8 mouse cellular contexts compared by ENCODE assay signal in genomic region chr16:85901581-85901910, GRCm38 (mm10). TPM values are rescaled to one million over a fixed set of nuclear protein-coding genes. Genes with fewer than 3 reads are reported as not detected.
A peak's percentile ranks its signal among the peaks of the same experiment; 100 is the strongest.
DNase-seq lines count a peak whose midpoint lies in the region; ATAC-seq and TF ChIP-seq lines count a peak whose summit lies in the region.

Adamts5 (minus strand) TSS chr16:85901828.

- no peak for TF ChIP-seq CTCF in Patski (IDR thresholded peaks at IDR 0.05)

- DNase-seq in cerebellum, postnatal 10 days = peak; percentile 29 to 49
- no peak for DNase-seq in cerebellum, adult 11-12 months
- no peak for DNase-seq in Patski (ENCODE audit: low read depth, low spot score)
- no peak for DNase-seq in spleen, postnatal 36 days (ENCODE audit: low spot score in 2 of 2)
- DNase-seq in left cerebral cortex, adult 9 months (ENCODE audit: low spot score in 2 of 2) = no peak

- WGBS in forebrain, embryonic 16.5 days = 4% methylated on average over 13 of the region's 13 CpGs
- 3% methylated on average over 13 of the region's 13 CpGs for WGBS in hindbrain, embryonic 16.5 days

- no peaks in the 10 kb centered on the region for H3K9me3 ChIP-seq in forebrain, embryonic 16.5 days (ENCODE audit: control insufficient read depth, low read length)
- H3K9me3 ChIP-seq in hindbrain, embryonic 16.5 days (ENCODE audit: control insufficient read depth, low read length) = no peaks in the 10 kb centered on the region

- CTCF ChIA-PET in Patski (lab: Charles Lee) = no interaction called here

- H3K9ac ChIP-seq in forebrain, embryonic 16.5 days (replicated peaks; ENCODE audit: low read depth, low read length) = peak within 1 kb of the TSS; percentile 67
- H3K9ac ChIP-seq in hindbrain, embryonic 16.5 days (ENCODE audit: low read depth, low read length) = peak within 1 kb of the TSS; percentile 75

- POLR2A ChIA-PET in Patski (lab: Charles Lee) = interaction anchor here (0.6 kb wide), 1 partner anchor 25 kb away, joined by 4 read pairs; no protein-coding TSS in a partner anchor

- H3K4me3 ChIP-seq in forebrain, embryonic 16.5 days (replicated peaks; ENCODE audit: low read length) = peak within 1 kb of the TSS; percentile 51
- H3K4me3 ChIP-seq in hindbrain, embryonic 16.5 days (ENCODE audit: low read length) = peak within 1 kb of the TSS; percentile 57

- H3K27ac ChIP-seq in forebrain, embryonic 16.5 days (ENCODE audit: low read length) = peak within 1 kb of the TSS; percentile 59; the same call in 1 of the 2 replicates
- peak within 1 kb of the TSS; percentile 68 for H3K27ac ChIP-seq in hindbrain, embryonic 16.5 days (ENCODE audit: low read depth, low read length)

- H3K4me2 ChIP-seq in forebrain, embryonic 16.5 days (ENCODE audit: low read length) = peak within 1 kb of the TSS; percentile 98
- peak within 1 kb of the TSS; percentile 92 for H3K4me2 ChIP-seq in hindbrain, embryonic 16.5 days (ENCODE audit: low read length)

- in situ Hi-C loops in Patski (cut with MboI; ENCODE audit: low pct_unique_long_range_greater_than_20kb) = loop anchor here (5.0 kb wide), 1 partner anchor 401 kb away; no protein-coding TSS in a partner anchor

- ATAC-seq in Patski = peak; percentile 1
- peak; percentile 11 for ATAC-seq in forebrain, embryonic 16.5 days
- peak; percentile 18 for ATAC-seq in hindbrain, embryonic 16.5 days
- peak; percentile 46 for ATAC-seq in megakaryocyte progenitor cell, adult 5-6 weeks (replicated peaks; ENCODE audit: poor library complexity)

- no peaks in the 10 kb centered on the region for H3K36me3 ChIP-seq in forebrain, embryonic 16.5 days (ENCODE audit: control insufficient read depth, insufficient read depth)
- H3K36me3 ChIP-seq in hindbrain, embryonic 16.5 days (ENCODE audit: control insufficient read depth, insufficient read depth, low read length) = no peaks in the 10 kb centered on the region

- peaks cover 18% of the 10 kb centered on the region for H3K4me1 ChIP-seq in forebrain, embryonic 16.5 days (replicated peaks; ENCODE audit: control insufficient read depth, insufficient read depth, low read length)
- peaks cover 6% of the 10 kb centered on the region for H3K4me1 ChIP-seq in hindbrain, embryonic 16.5 days (ENCODE audit: control insufficient read depth, insufficient read depth, low read depth, low read length)

- H3K27me3 ChIP-seq in Patski = no peaks in the 10 kb centered on the region
- peaks cover 5% of the 10 kb centered on the region for H3K27me3 ChIP-seq in forebrain, embryonic 16.5 days (replicated peaks; ENCODE audit: control insufficient read depth, insufficient read depth, low read length)
- H3K27me3 ChIP-seq in hindbrain, embryonic 16.5 days (replicated peaks; ENCODE audit: control insufficient read depth, insufficient read depth, low read length) = no peaks in the 10 kb centered on the region

RNA-seq across cellular contexts. Expression of gene Adamts5, which starts in this region (rescaled TPM):
- polyA plus RNA-seq in Patski (2021) = 49.1 TPM
- 1.8 and 1.9 TPM in 2 replicates for polyA plus RNA-seq in forebrain, embryonic 16.5 days (2015; fragmentation: Nextera tagmentation; extraction: Ambion mirVana)
- 4.4 and 4.5 TPM in 2 replicates for polyA plus RNA-seq in hindbrain, embryonic 16.5 days (2015; fragmentation: Nextera tagmentation; extraction: Ambion mirVana)
- total RNA-seq in megakaryocyte progenitor cell, adult 5-6 weeks (2015) = 0.05 TPM in 1 of 2 replicates, not detected in the other
- total RNA-seq in megakaryocyte progenitor cell, adult 5-6 weeks (2017) = not detected in 2 replicates

Comparison
In these comparisons a context has a peak if more than half of its experiments do, and no peak if none do; other contexts are left out.
1. DNase-seq: peak in cerebellum, postnatal 10 days (2 of 2); none in cerebellum, adult 11-12 months (single experiment), Patski (single experiment), spleen, postnatal 36 days (0 of 2) and left cerebral cortex, adult 9 months (0 of 2).
2. Peak in ATAC-seq in megakaryocyte progenitor cell, adult 5-6 weeks; RNA of the gene not detected or under 1 TPM.
3. Peak in every context shown above with its lines, with median percentiles within 50 percentile points of each other: ATAC-seq.